Mouse (Mus musculus) lung, postnatal 0 days (tissue): Measurements from ENCODE around the gene Col6a1.
A peak's percentile ranks its signal among the peaks of the same experiment; 100 is the strongest.

Source experiments
- CTCF ChIP-seq: IDR thresholded peaks from 2 replicates; pipeline ENCODE4 v1.5.1; 2016; ENCODE audit warnings: antibody characterized with exemption, mild to moderate bottlenecking
- EP300 ChIP-seq: IDR thresholded peaks from 2 replicates; pipeline ENCODE4 v1.6.1; 2016; ENCODE audit warnings: antibody characterized with exemption, mild to moderate bottlenecking, control low read depth

DNA sequence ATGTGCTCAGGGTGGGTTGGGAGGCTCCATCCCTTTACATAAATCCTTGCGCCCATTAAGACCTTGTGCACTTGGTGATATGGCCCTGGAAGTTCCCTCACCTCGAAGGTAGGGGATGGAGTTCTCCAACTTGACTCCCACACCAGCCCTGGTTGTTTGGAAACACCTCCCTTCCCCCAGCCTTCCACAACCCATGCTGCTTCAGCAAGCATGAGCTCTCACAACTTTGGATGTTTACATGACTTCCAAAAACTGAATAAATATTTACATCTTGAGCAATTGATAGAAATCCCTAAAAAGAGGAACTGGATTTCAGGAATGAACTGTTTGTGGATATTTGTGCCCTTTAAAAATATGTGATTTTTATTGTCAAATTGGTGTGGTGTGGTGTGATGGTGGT lies 50.7 kb downstream of the Col6a1 start:
- no peak for TF ChIP-seq CTCF
- TF ChIP-seq EP300: peak; percentile 72
